Mouse (Mus musculus): ENCODE data around the gene Mvd.

The Mvd gene

DNA sequence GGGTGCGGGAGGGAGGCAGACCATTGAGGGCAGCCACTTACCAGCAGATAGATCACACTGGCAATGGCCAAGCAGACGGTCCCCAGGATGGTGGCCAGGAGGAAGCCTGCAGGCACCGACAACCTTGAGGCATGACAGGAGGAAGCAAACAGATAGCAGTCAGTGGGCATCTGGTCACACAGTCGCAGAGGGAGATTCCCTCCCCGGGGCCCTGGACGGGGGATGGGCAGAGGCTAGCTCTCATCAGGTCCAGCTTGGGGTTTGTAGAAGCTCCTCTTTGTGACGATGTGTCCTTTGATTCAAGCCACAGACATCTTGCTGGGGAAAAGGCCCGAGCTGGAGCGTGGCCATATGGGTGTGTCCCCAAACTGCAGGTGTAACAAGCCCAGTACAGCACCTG, 17.1 kb downstream of the Mvd start:
- no peak for DNase-seq (ENCODE audit: low spot score)

DNA sequence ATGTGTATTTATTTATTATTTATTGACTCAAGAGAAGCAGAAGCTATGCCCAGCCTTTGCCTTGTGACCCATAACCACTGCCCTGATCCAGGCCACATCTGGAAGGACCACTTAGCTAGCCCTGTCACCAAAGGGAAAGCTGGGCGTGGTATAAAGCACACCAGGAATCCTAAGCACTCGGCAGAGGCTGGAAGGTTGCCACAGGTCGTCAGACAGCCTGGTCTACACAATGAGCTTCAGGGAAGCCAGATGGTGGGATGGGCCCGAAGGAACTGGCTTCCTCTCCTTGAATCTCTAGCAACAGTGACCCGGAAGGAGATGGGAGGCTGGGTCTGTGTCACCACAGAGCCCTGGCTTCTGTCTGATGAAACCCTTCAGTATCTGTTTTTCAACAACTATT, 19.6 kb downstream of the Mvd start:
- no peak for DNase-seq (ENCODE audit: low spot score)

- no peak for DNase-seq (ENCODE audit: low spot score)
These were observed 20.0 kb downstream of the Mvd start for GRCm38 (mm10) chr8:122423217-122423616.

DNA sequence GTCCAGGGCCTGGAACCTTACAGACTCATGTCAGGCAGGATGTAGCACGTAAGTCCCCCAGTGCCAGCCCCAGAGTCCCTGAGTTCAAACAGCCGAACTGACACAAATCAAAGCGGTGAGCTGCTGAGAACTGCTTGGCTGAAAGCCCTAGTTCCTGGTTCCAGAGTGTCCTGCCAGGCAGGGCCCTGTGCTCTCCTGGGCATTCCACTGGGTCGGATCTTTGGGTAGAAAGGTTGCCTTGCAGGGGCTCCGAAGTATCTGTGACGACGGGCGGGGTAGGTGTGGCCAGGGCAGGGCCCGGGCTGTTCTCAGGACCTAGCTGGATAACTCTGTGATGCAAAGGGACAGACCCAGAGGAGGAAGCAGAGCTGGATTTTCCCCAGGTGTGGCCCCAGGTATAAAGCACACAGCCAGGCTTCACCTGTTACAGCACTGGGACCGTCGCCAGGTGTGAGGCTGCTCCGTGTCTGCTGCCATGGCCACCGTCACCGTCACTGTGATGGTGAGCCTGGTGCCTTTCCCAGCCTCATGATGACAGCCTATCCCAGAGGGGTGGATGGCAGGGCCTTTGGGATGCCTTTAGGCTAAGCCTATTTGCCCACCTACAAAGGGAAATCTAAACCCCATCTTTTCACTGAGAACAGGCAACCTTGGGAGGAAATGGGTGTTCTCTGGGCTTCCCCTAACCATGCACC, 21.7 kb downstream of the Mvd start, which contains the start of gene Il17c:
Il17c (plus strand) TSS at position 645 of the 695 bp plus-strand sequence.
- DNase-seq (ENCODE audit: low spot score), result no peak

GRCm38 (mm10) chr8:122419881-122420555, 23.2 kb downstream of the Mvd start:
- peak; percentile 9 for DNase-seq (ENCODE audit: low spot score)

DNA sequence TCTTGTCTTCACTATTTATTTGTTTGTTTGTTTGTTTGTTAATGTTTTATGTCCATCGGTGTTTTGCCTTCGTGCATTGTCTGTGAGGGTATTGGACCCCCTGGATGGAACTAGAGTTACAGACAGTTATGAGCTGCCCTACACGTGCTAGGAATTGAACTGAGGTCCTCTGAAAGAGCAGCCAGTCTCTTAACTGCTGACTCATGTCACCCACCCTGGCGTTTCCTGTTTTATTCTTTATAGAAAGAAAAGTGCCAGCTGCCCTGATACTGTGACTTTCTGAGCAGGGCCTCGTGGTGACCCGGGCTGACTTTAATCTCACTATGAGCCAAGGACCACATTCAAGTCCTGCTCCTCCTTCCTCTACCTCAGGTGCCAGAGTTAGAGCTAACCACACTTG, 27.7 kb downstream of the Mvd start:
- no peak for DNase-seq (ENCODE audit: low spot score)

DNA sequence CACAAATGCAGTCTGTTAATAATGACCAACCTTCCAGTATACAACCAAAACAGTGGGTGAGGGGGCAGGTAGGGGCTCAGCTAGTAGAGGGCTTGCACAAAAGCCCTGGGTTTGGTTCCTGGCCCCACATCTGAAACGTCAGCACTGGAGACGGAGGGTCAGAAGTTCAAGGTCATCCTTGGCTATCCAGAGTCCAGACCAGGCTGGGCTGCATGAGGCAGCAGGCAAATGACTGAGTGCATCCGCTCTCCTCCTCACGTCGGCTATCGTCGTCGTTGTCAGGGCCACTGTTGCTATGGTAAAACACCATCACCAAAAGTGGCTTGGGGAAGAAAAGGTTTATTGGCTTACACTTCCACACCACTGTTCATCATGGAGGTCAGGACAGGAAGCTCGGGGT, 28.9 kb downstream of the Mvd start:
- DNase-seq (ENCODE audit: low spot score), result no peak

DNA sequence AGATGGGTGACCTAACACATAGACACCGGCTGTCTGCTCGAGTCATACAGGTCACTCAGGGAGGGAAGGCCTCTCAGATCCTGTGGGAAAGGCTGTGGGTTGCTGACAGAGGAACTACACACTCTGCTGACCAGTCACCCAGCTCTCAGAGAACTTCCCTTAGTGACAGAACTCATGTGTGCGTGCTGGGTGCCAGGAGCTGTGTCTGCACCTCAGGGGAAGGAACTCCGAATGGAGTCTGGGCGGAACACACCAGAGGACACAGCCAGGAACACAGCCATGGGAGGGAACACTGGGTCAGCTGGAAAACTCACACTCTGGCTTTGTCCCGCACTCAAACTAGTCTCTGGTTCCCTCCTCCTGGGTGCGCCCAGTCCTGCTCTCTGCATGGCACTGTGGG, 35.5 kb downstream of the Mvd start:
- DNase-seq (ENCODE audit: low spot score), result no peak

- DNase-seq (ENCODE audit: low spot score), result no peak
These were observed 37.9 kb downstream of the Mvd start for GRCm38 (mm10) chr8:122405146-122405805.

DNA sequence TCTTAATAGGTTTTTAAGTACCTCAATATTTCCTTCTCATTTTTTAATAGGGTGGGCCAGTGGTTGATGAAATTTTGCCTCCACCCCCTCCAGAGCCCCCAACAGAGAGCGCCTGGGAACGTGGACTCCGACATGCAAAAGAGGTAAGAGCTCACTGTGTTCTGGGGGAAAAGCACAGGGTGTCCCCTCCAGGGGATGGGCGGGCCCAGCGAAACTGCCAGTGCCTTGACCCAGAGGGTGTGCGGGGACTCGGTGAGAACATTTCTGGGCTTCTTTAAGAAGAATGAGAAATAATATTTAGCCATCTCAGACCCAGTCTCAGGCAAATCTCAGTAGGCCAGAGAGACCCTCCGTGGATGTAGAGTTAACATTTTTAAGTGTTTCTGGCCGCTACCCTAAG, 45.0 kb downstream of the Mvd start:
- no peak for DNase-seq (ENCODE audit: low spot score)

DNA sequence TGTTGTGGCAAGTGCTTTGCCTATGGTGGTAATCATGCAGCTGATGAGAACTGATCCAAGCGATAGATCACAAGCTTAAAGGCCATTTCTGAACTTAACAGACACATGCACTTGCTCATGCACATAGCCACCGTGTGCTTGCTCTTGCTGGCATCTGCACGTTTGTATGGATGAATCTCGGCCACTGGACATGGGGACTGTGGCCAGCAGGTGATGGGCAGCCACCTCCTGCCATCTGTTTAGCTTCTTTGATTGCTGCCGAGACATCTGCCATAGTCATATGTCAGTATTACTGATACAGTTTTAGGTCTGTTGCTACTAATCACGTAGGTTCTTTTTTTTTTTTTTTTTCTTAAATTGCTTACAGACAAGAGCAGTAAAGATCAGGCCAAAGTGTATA, 47.9 kb downstream of the Mvd start:
- no peak for DNase-seq (ENCODE audit: low spot score)

GRCm38 (mm10) chr8:122393717-122394116, 49.5 kb downstream of the Mvd start:
- DNase-seq (ENCODE audit: low spot score), result no peak

GRCm38 (mm10) chr8:122390758-122391157, 52.5 kb downstream of the Mvd start:
- no peak for DNase-seq (ENCODE audit: low spot score)

DNA sequence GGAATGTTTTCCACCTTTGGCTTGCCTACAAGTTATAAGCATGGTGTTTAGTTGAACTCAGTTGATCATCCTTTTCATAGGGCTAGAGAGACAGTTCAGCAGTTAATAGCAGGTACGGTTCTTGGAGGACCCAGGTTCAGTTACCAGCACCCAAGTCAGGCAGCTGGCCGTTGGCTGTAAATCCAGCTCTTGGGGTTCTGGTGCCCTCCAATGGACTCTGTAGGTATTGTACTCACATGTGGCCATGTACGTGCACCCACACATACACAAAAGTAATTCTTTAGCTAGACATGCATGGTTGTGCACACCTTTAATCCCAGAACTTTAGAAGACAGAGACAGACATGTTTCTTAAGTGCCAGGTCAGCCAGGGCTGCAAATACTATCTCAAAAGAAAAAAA, 53.9 kb downstream of the Mvd start:
- DNase-seq (ENCODE audit: low spot score), result no peak

All from adipocyte (in vitro differentiated cells).